Mouse (Mus musculus) gastrocnemius, postnatal 36 days (tissue): ENCODE data around the gene Icam1. TPM values are rescaled to one million over a fixed set of nuclear protein-coding genes. Genes with fewer than 3 reads are reported as not detected.
A peak's percentile ranks its signal among the peaks of the same experiment; 100 is the strongest.

Experiments used
- DNase-seq, 2 experiments: peaks; one replicate each; pipeline ENCODE4 v3.0.0; 2022
- intact Hi-C: fragments of 180-260 bp; cut with DNase I; formaldehyde crosslinking; loops from one replicate; pipeline ENCODE4 v1.15.1; 2025
- long read RNA-seq, 2 experiments: library from polyadenylated mRNA; stranded (forward); transcript quantifications; one replicate each; pipeline ENCODE4 v2.0.0; 2021
- total RNA-seq, 2 experiments: library from RNA; stranded (reverse); gene quantifications; 2 replicates each; pipeline ENCODE4 v1.2.3; 2021

Icam1 gene
- 1 to 10 TPM; 1.9 to 2.1 TPM for total RNA-seq
- long read RNA-seq, experiment 1, partial matches to known transcripts: 0 of 1 reads
- long read RNA-seq, experiment 1, other reads (novel, unspliced or antisense): 1 of 1 reads
- long read RNA-seq, experiment 2: 0 reads

DNA sequence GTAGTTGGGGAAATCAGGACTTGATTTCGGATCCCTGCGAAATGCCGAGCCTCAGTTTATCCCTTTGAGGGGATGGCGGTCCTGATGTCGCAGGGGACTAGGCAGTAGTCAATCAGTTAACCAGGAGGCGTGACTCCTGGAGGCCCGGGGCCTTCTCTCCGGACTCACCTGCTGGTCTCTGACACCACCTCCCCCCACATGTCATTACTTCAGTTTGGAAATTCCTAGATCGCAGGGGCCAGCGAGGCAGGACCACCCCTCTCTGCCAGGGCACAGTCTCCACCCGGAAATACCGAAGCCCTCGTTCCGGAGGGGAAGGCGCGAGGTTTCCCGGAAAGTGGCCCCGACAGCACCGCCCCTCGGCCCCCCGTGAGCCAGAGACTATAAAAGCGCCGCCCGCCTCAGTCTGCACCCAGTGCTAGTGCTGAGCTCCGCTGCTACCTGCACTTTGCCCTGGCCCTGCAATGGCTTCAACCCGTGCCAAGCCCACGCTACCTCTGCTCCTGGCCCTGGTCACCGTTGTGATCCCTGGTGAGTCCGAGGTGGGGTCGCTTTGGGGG, at the start of gene Icam1:
Icam1 (plus strand) TSS at position 415 of the 560 bp plus-strand sequence.
- intact Hi-C loops: no loop called here
- peak; percentile 50 to 56 for DNase-seq

DNA sequence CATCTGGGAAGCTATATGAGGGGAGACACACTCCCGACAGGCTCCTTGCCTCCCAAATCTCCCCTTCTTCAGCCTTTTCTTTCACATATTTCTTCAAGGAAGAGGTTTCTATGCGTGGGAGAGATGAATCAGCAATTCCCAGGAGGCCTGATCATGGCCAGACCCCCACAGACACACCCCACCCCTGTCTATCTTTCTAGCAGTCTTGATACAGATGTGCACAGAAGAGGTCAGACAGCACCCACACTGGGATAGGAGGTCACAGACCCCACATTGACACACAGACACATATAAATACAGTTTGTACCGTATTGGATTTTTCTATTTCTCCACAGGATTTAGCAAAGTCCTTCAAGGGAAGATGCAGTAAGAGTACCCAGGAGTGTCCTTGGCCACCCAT, 49.8 kb upstream of the Icam1 start:
- DNase-seq: no peak
- intact Hi-C loops: no loop called here

DNA sequence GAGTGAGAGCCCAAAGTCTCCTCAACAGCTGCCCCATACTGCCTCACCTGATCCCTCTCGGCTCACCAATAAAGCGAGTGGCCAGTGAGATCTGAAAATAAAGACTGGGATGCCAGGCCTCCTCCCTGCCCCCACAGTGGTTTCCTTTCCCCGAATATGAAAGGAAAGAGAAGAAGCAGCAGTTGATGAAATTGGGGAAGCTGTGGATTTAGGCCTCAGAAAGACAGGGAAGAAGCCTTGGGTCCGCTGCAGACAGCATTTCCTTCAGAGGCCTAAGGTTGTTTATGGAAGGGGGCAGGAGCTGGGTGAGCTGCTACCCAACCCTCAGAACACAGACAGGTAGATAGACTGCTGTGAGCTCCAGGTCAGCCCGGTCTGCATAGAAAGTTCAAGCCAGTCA, 49.0 kb upstream of the Icam1 start:
- intact Hi-C loops: no loop called here
- DNase-seq: no peak

DNA sequence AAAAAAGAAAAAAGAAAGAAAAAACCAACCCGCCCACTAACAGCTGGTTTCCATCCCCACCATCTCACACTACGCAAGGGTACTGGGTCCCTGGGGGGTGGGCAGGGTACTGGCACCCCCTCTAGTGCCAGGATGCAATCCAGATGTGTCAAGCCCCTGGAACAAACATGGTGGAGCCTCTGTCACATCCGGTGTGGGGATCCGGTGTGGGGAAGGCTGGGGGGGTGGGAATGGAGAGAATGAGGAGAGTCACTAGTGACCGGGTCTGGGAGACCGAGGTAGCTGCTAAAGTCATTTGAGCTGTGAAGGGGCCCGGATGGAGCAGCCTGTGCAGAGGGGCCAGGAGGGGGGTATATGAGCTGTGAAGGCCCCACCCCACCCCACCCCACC, 44.0 kb upstream of the Icam1 start:
- peak; percentile 44 to 59 for DNase-seq
- intact Hi-C loops: no loop called here

DNA sequence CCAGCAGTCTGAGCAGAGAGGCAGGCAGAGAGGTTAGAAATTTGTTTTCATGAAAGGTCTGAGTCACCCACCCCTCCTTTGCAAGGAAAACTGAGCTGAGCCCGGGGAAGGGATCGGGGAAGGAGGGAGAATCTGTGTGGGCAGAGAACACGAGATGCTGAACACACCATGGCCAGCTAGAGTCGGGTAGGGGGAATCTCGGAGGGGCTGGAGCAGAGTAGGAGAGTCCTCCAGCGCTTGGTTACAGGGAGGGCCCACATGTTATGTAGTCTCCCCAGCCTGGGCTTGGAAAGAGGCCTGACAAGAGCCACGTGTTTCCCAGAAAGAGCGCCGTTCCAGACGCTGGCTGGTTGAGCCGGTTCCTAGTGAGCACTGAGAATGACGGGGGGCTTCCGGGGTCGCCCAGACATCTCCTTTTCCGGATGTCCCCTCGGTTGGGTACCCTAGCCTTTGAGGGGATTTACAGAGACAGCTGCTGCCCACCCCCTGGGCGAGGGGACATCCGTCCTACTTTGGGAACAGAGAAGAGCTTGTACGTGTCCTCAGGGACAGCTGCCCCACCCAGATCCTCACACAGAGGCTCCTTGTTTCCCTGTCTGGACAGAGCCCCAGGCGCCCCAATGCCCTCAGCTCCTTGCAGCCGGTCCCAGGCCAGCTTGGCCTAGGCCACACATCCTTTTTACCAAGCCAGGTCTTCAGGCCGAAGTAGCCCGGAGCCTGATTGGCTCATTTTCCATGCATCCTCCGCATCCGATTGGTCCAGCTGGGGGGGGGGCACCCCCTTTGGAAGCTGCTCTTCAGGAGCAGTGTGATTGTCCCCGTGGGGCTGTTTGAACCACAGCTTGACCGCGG, 43.4 kb upstream of the Icam1 start:
- DNase-seq: peak; percentile 52 to 65
- intact Hi-C loops: no loop called here

DNA sequence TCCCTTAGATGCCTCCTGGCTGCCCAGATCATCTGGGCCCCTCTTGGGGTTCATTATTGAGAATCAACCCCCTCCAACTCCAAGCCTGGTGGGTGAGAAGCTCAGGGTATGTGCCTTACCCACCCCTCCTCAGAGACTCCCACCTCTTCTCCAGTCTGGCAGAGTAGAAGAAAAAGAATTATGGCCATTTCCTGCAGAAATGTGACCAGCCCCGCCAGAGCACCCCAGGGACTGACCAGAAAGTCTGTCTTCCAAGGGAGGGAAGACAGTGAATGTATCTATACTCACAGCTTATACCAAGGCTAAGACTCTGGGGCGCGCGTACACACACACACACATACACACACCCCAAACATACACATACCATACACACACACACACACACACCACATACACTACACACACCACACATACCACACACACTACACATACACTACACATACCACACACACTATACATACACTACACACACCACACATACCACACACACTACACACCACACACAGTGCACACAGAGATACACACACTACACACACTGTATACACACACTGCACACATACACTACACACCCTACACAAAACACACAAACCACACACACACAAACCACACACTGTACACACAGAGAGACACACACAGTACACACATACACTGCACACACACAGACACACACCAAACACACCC, 42.6 kb upstream of the Icam1 start:
- intact Hi-C loops: no loop called here
- no peak for DNase-seq

DNA sequence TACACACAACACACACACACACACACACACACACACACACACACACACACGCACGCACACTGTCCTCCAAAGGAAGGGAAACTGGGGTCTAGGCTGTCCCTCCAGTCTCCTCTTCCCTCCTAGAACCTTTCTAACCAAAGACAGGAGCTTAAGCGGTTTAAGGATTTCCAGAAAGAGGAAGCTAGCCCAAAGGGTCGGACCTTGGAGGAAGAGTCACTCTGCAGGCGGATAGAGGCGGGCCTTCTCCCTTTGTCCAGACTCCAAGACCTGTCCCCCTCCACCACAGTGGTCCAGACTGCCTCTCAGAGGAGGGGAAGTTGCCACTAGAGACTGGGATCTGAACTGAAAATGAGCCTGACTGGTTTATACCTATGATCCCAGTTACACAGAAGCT, 42.1 kb upstream of the Icam1 start:
- intact Hi-C loops: no loop called here
- no peak for DNase-seq

DNA sequence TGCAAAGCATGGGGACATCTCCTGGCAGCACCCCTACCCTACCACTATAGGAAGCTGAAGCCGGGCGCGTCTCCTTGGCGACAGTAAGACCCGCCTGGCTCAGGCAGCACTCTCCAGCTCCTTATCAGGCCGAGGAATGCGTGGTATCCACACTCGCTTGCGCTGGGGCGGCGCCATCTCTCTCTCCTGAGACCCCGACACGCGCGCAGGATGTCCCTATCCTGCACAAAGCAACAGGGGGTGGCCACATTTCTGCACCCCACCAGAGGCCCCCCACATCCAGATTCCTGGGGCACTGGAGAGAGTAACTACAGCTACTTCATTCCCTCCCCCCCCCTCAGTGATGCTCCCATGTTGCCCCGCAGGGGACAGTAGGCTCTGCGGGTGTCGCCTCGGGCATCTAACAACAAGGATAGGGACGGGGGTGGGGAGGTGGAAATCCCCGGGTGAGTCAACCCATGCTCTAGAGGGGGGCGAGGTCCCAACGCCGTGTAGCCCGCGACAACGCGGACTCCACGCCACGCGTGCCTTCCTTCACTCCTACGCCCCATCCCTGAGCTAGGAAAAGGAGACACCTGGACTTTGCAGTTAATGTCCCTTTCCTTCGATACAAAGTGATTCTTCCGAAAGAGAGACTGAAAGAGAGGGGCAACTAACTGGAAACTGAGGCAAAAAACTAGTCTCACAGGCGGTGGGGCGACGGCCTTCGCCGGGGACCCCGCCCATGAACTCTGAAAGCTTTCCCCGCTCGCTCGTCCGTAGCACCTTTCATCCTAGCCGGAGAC, 40.2 kb upstream of the Icam1 start:
- intact Hi-C loops: no loop called here
- no peak for DNase-seq

DNA sequence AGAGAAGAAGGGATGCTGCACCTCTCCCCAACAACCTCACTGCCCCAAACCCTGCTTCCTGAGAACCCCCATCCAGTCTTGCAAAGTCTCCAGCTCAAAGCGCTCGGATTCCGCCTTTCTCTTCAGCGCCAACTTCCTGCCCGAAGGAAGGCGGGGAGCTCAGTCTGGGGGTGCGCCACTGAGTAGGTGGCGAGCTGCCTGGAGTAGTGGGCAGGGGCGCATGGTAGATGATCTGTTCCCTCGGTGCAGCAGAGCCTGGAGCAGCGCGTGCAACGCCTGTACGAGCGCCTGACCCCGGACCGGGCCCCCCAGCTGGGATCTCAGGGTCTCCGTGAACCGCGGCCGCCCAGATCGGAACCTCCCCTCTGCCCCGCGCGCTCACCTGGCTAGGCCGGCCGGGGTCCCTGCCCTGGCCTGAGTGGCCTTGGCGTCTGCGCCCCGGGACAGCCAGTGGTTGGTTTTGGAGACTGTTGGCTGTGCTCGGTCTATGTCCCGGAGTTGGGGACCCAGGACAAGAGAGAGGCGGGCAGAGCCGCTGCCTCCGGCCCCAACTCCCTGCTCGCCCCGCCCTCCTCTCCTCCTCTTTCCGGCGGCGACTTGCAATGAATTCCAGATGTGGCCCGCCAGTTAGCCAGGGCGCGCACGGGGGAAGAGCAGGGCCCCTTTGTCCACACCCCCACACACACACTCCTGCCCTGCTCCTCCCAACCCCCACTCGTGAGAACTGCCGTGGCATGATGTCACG, 39.4 kb upstream of the Icam1 start, which contains the start of gene S1pr2:
S1pr2 (minus strand) TSS at position 566 of the 745 bp plus-strand sequence.
- intact Hi-C loops: no loop called here
- DNase-seq: peak; percentile 80 to 87

DNA sequence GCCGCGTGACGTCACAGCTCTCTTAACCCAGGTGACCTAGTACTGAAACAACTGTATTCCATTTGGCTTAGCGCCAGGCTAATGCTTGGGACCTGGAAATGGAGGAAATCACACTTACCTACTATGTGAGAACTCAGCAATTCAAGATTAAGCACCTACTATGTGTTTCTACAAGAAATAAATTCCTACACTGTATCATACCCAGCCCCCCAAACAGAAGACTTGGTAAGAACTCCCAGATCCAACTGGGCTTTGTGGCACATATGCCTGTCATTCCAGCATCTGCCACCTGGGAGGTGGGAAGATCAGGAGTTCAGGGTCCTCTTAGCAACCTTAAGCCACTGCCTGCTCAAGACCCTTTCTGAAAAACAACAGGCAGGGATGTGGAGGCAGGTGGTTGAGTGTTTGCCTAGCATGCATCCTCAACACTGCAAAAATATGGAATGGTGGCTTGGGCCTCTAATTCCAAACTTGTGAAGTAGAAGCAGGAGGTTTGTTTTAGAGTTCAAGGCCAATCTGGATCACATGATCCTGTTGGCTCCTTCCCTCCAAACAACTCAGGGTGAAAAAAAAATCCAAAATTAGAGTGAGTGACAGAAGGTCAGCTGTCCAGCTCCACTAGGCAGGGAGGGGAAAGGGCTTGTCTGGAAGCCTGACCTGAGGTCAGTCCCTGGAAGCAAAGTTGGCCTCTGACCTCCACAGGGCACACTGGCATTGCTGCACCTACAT, 38.7 kb upstream of the Icam1 start:
- intact Hi-C loops: no loop called here
- no peak for DNase-seq

DNA sequence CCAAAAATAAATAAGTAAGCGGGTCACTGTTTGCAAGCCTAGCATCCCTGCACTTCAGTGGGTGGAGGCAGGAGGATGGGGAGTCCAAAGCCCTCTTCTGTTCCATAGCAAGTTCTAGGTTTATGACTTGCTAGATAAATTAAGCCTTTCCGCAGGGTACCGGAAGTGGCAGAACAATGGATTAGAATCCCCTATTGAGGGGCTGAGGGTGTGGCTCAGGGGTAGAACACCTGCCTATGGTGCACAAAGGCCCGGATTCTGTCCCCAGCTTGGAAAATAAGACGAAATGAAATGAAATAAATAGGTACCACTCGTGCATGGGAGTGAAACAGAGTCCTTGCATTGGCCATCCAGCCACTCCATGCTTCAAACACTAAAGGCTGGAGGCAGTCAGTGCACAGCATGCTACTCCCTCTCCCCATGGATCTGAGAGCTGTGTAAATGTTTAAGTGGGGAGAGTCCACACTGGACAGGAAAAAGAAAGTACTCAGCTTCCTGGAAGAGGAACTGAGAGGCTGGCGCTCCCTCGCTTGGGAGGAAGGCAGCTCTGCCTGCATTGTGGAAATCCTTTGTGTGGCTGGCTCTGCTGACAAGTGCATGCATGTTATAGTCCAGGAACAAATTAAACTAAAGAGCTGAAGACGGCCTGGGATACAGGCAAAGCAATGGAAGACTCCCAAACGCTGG, 37.2 kb upstream of the Icam1 start:
- no peak for DNase-seq
- intact Hi-C loops: no loop called here

DNA sequence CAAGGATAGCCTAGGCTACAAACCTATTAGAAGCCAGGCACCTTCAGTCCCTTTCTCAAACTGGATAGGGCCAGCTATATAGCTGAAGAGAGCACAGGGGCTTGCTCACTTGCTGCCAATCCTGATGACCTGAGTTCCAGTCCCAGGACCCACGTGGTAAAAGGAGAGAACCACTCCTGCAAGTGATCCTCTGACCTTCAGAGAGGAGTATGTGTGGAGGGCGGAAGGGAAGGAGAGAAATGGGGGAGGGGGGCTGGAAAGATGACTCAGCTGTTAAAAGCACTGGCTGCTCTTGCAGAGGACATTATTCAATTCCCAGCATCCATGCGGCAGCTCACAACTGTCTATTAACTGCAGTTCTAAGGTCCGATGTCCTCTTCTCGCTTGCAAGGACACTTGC, 36.6 kb upstream of the Icam1 start:
- intact Hi-C loops: no loop called here
- DNase-seq: no peak

DNA sequence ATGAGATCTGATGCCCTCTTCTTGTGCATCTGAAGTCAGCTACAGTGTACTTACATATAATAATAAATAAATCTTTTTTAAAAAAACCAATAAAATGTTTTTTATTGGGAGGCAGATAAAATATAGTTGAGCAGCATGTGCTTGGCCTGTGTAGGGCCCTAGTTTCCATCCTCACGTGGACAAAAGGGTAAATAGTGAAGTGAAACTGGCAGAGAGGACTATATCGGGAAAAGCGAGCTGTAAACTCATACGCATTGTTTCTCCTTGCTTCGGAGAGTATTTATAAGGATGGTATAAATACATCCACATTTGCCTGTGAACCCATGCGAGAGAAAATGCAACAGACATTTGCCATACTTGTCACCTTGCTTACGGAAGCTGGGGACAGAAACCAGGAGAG, 36.0 kb upstream of the Icam1 start:
- intact Hi-C loops: no loop called here
- DNase-seq: no peak

DNA sequence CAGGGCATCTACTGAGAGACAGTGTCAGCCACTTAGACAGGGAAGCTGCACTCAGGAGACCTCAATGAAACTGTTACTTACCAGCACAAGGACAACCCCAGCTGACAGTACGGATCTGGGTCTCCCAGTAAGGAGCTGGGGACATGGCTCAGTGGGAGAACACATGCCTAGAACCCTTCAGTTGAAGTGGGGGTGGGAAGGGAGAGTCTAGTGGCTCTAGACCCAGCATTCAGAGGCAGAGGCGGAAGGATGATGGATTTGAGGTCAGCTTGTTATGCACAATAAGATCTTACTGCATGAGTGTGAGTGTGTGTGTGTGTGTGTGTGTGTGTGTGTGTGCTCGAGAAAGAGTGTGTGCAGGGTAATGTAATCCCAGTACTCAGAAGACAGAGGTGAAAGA, 33.6 kb upstream of the Icam1 start:
- intact Hi-C loops: no loop called here
- no peak for DNase-seq

DNA sequence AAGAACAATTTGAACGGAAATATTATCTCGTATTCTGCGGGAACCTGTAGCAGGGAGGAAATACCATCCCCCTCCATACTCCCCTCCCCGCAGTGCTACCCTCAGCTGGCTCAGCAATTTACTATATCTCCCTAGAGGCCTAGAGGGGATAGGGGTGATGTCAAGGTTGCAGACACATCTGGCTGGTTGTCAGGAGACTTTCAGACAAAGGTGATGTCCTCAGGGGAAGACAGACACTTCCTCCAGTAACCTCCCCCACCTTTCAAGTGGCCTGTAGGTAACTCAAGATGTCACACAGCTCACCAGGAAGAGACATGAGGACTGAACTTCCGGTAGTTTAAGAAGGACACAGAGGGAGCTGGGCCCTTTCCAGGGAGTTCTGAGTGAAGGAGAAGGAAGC, 32.6 kb upstream of the Icam1 start:
- intact Hi-C loops: no loop called here

DNA sequence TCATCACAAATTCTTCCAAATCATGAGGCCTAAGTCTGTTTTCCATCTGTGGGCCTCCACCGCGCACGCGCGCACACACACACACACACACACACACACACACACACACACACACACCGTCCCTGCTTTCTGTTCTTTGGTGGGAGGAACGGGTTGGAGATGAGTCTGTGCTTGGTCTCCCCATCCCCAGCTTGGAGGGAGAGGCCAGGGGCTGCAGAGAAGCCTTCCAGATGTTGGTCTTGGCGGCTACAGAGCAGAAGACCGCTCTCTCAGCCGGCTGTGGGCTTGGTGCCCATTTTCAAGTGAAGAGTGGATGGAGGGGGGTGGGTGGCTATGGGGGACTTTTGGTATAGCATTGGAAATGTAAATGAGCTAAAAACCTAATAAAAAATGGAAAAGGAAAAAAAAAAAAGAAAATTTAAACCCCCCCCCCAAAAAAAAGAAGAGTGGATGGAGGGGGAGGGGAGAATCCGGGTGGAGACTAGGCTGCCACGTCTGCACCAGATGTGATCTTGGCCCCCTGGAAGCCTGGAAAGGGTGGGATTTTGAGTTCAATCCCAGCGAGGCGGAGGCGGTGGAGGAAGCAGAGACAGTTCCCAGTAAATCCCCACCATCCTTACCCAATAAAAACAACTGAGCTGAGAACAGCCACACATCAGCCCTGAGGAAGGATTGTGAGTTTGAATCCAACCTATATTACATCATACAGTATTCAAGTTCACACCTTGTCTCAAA, 28.7 kb upstream of the Icam1 start:
- DNase-seq: peak in 1 of 2 experiments; percentile 29
- intact Hi-C loops: no loop called here

More for the DNA sequence above, 32.6 kb upstream of the Icam1 start:
- DNase-seq: no peak

DNA sequence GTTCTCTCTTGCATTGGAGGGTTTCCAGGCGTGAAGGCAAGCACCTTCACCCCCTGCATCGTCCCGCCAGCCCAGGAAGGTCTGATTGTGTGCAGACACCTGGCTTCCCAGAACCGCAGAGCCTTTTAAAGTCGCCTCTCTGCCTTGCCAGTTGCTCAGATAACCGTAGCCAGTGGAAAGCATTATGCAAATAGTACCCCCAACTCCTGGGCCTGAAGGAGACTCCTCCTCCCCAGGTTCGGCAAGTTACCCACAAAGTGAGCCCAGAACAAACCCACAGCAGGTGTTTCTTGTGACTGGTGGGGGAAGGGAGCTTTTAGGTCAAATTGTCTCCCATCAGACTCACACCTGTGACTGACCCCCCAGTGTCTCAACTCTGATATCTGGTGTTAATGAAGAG, 27.8 kb upstream of the Icam1 start:
- intact Hi-C loops: no loop called here
- DNase-seq: no peak

DNA sequence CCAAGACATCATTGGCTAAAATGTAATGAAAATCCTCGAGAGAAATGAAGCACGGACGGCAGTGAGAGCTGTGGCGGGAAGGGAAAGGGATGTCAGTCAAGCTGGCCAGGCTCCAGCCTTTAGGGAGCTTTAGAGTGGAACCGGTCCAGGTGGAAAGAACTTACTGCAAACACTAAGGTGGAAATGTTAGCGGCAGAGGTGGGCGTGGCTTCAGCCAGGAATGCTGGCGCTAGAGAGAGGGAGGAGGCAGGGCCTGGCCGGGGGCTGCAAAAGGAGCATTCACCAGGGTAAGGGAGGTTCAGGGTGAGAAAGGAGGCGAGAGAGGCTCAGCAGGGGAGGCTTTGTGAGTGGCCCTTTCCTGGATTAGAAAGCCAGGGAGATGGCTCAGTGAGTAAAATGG, 24.9 kb upstream of the Icam1 start:
- intact Hi-C loops: loop anchor here (5.0 kb wide), 1 partner anchor 49 kb away; no protein-coding TSS in a partner anchor
- no peak for DNase-seq
